Mouse (Mus musculus): ENCODE measurements around the gene Tomm40. TPM values are rescaled to one million over a fixed set of nuclear protein-coding genes. Genes with fewer than 3 reads are reported as not detected.

The Tomm40 gene
- polyA plus RNA-seq, 1 experiment: 109 TPM

DNA sequence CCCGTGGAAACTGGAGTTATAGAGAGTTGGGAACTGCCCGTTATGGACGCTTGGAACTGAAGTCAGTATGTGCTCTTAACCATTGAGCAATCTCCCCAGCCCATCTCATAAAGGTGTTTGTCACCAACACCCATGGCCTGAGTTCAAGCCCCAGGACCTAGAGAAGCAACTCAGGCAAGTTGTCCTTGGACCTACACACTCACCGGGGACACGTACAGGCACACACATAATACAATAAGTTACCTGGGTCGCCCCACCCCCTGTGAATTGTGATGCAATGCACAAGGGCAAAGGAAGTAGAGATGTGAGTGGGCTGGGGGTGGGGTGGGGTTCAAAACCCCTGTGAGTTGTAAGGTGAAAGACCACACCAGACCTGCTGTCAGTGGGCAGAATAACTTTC lies 28.7 kb downstream of the Tomm40 start:
- no peak for TF ChIP-seq CTCF (IDR thresholded peaks at IDR 0.05; ENCODE audit: borderline replicate concordance, control insufficient read depth, extremely low read depth, insufficient read depth, low read length, poor library complexity)
- Histone ChIP-seq H3K27me3 (ENCODE audit: control insufficient read depth, insufficient read depth, low read length) (no peaks in the 10 kb centered on the region), H3K36me3 (ENCODE audit: control insufficient read depth, insufficient read depth, low read length) (no peaks in the 10 kb centered on the region), H3K4me3 (ENCODE audit: control insufficient read depth, insufficient read depth, low read length) (no peak overlapping the region), H3K27ac (ENCODE audit: control insufficient read depth, insufficient read depth, low read length) (no peak overlapping the region), H3K4me1 (replicated peaks; ENCODE audit: control insufficient read depth, insufficient read depth, low read length) (no peaks in the 10 kb centered on the region)
- 92% methylated on average over 6 of the region's 6 CpGs for WGBS
- no peak for DNase-seq

DNA sequence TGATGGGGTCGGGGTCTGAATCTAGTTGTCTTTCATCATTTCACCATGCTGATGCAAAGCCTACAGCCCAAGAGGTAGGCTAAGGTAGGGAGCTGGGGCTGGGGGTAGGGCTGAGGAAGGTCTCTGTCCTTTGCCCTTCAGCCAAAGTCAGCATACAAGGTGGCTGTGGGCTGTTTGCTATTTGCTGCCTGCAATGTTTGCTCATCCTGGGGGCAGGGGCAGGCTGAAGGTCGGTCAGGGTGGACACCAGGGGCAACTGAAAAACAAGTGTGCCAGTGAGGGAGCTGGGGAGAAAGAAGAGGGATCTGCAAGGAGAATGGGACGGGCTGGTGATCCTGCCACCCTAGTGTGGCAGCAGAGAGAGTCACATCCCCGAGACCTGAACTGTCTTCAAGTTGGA lies 29.9 kb downstream of the Tomm40 start:
- Histone ChIP-seq H3K27ac (ENCODE audit: control insufficient read depth, insufficient read depth, low read length) (no peak overlapping the region), H3K36me3 (ENCODE audit: control insufficient read depth, insufficient read depth, low read length) (no peaks in the 10 kb centered on the region), H3K4me1 (replicated peaks; ENCODE audit: control insufficient read depth, insufficient read depth, low read length) (no peaks in the 10 kb centered on the region), H3K27me3 (ENCODE audit: control insufficient read depth, insufficient read depth, low read length) (no peaks in the 10 kb centered on the region), H3K4me3 (ENCODE audit: control insufficient read depth, insufficient read depth, low read length) (no peak overlapping the region)
- WGBS: 82% methylated on average over 4 of the region's 4 CpGs
- TF ChIP-seq CTCF (IDR thresholded peaks at IDR 0.05; ENCODE audit: borderline replicate concordance, control insufficient read depth, extremely low read depth, insufficient read depth, low read length, poor library complexity) (no peak), POLR2A (IDR thresholded peaks at IDR 0.05; ENCODE audit: control insufficient read depth, extremely low read depth, insufficient read depth, low read length, poor library complexity) (no peak)
- DNase-seq: no peak

DNA sequence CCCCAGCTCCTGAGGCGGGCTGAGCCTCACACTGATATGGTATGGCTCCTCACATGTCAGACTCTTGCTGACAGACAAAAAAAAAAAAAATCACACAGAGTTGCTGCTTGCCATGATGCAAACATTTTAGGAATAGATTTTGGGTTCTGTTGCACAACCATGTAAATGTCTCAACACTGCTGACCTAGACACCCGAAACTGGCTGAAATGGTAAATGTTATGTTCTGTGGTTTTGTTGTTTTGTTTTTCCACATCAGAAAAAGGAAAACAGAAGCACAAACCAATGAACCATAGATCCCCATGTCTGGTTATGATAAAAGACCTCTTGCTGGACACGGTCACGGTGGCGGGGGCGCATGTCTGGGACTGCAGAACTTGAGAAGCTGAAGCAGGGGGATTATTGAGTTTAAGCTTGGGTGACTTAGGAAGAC lies 31.5 kb downstream of the Tomm40 start:
- Histone ChIP-seq H3K27me3 (ENCODE audit: control insufficient read depth, insufficient read depth, low read length) (no peaks in the 10 kb centered on the region), H3K27ac (ENCODE audit: control insufficient read depth, insufficient read depth, low read length) (no peak overlapping the region), H3K4me1 (replicated peaks; ENCODE audit: control insufficient read depth, insufficient read depth, low read length) (no peaks in the 10 kb centered on the region), H3K36me3 (ENCODE audit: control insufficient read depth, insufficient read depth, low read length) (no peaks in the 10 kb centered on the region), H3K4me3 (ENCODE audit: control insufficient read depth, insufficient read depth, low read length) (no peak overlapping the region)
- DNase-seq: no peak
- 96% methylated on average over 6 of the region's 6 CpGs for WGBS
- TF ChIP-seq POLR2A (IDR thresholded peaks at IDR 0.05; ENCODE audit: control insufficient read depth, extremely low read depth, insufficient read depth, low read length, poor library complexity) (no peak), CTCF (IDR thresholded peaks at IDR 0.05; ENCODE audit: borderline replicate concordance, control insufficient read depth, extremely low read depth, insufficient read depth, low read length, poor library complexity) (no peak)

DNA sequence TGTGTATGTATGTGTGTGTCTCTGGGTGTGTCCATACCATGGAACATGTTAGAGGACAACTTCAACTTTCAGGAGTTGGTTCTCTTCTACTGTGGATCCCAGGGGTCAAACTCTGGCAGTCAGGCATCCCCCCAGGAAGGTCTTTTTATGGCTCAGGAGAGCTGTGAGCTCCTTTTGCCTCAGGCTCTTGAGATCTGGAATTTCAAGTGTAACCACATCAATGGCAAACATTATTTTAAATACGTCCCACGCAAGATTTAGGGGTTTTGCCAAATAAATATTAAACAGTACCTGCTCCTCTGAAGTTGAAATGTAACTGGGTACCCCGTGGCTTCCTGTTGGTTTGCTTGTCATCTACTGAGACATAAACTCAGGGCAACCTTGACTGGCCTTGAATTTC lies 32.3 kb downstream of the Tomm40 start:
- TF ChIP-seq POLR2A (IDR thresholded peaks at IDR 0.05; ENCODE audit: control insufficient read depth, extremely low read depth, insufficient read depth, low read length, poor library complexity) (no peak), CTCF (IDR thresholded peaks at IDR 0.05; ENCODE audit: borderline replicate concordance, control insufficient read depth, extremely low read depth, insufficient read depth, low read length, poor library complexity) (no peak)
- H3K4me1 ChIP-seq (replicated peaks; ENCODE audit: control insufficient read depth, insufficient read depth, low read length): no peaks in the 10 kb centered on the region
- H3K27me3 ChIP-seq (ENCODE audit: control insufficient read depth, insufficient read depth, low read length): no peaks in the 10 kb centered on the region
- WGBS: 44% methylated on average over 3 of the region's 3 CpGs
- H3K27ac ChIP-seq (ENCODE audit: control insufficient read depth, insufficient read depth, low read length): no peak overlapping the region
- no peak overlapping the region for H3K4me3 ChIP-seq (ENCODE audit: control insufficient read depth, insufficient read depth, low read length)
- H3K36me3 ChIP-seq (ENCODE audit: control insufficient read depth, insufficient read depth, low read length): no peaks in the 10 kb centered on the region
- DNase-seq: no peak

DNA sequence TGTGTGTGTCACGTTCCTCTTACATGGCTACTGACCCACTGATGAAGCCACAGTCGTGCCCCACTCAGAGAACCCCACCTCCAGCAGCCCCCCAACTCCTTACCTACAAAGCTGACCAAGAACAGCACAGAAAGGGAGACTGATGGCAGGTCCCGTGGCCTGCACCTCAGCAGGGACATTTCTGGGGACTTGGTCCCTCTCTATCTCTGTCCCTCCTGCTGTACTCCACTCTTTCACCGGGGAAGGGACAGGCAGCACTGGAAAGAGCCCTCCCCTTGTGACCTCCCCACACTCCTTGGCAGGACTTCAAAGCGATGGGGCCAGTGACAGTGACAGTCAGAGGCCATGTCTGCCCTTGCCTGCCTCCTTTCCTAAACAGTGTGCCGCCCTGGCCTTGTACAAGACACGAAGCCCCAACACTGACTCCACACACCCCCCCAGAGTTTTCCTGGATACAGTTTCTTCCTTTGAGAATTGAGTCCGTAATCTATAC lies 34.0 kb downstream of the Tomm40 start, which contains the start of the genes Gm44805 and Apoc4:
Gm44805 (minus strand) TSS at position 222 of the 493 bp plus-strand sequence.
Apoc4 (minus strand) TSS at position 278 of the 493 bp plus-strand sequence.
- Histone ChIP-seq H3K27ac (ENCODE audit: control insufficient read depth, insufficient read depth, low read length) (no peak within 1 kb of the TSS), H3K36me3 (ENCODE audit: control insufficient read depth, insufficient read depth, low read length) (no peaks in the 10 kb centered on the region), H3K4me1 (replicated peaks; ENCODE audit: control insufficient read depth, insufficient read depth, low read length) (no peaks in the 10 kb centered on the region), H3K4me3 (ENCODE audit: control insufficient read depth, insufficient read depth, low read length) (no peak within 1 kb of the TSS), H3K27me3 (ENCODE audit: control insufficient read depth, insufficient read depth, low read length) (no peaks in the 10 kb centered on the region)
- DNase-seq: no peak
- TF ChIP-seq CTCF (IDR thresholded peaks at IDR 0.05; ENCODE audit: borderline replicate concordance, control insufficient read depth, extremely low read depth, insufficient read depth, low read length, poor library complexity): no peak
- TF ChIP-seq POLR2A (IDR thresholded peaks at IDR 0.05; ENCODE audit: control insufficient read depth, extremely low read depth, insufficient read depth, low read length, poor library complexity): no peak
- 82% methylated on average over 8 of the region's 8 CpGs for WGBS

DNA sequence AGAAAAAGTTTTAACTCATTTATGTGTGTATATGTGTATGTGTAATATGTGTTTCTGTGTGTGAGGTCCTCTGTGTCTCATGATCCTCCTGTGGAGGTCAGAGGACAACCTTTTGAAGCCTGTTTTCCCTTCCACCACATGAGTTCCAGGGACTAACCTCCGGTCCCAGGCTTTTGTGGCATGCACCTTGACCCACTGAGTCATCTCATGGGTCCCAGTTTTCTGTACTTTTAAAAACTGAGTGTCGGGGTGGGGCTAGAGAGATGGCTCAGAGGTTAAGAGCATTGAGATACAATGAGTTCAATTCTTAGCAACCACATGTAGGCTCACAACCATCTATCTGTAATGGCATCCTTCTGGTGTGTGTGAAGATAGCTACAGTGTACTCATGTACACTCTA lies 34.5 kb downstream of the Tomm40 start:
- H3K4me1 ChIP-seq (replicated peaks; ENCODE audit: control insufficient read depth, insufficient read depth, low read length): no peaks in the 10 kb centered on the region
- 97% methylated on average over 2 of the region's 2 CpGs for whole genome bisulfite sequencing
- TF ChIP-seq CTCF (IDR thresholded peaks at IDR 0.05; ENCODE audit: borderline replicate concordance, control insufficient read depth, extremely low read depth, insufficient read depth, low read length, poor library complexity) (no peak), POLR2A (IDR thresholded peaks at IDR 0.05; ENCODE audit: control insufficient read depth, extremely low read depth, insufficient read depth, low read length, poor library complexity) (no peak)
- no peak overlapping the region for H3K4me3 ChIP-seq (ENCODE audit: control insufficient read depth, insufficient read depth, low read length)
- H3K27ac ChIP-seq (ENCODE audit: control insufficient read depth, insufficient read depth, low read length): no peak overlapping the region
- no peak for DNase-seq
- H3K27me3 ChIP-seq (ENCODE audit: control insufficient read depth, insufficient read depth, low read length): no peaks in the 10 kb centered on the region
- no peaks in the 10 kb centered on the region for H3K36me3 ChIP-seq (ENCODE audit: control insufficient read depth, insufficient read depth, low read length)

DNA sequence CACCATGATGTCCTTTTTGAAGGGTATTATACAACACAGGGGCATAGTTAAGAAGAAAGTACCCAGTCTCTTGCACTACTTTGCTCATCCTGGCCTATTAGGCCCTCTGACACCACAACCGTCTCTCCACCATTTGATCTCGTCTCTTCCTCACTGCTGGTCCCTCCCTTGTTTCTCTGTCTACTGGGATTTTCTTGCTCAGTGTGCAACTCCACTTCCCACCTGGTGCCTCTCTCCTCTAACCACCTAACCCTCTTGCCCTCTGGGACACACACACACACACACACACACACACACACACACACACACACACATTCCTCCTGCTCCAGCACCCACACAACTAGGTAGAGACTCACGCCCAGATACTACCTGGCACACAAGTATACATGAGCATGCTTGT lies 36.3 kb downstream of the Tomm40 start:
- no peak for TF ChIP-seq POLR2A (IDR thresholded peaks at IDR 0.05; ENCODE audit: control insufficient read depth, extremely low read depth, insufficient read depth, low read length, poor library complexity)
- TF ChIP-seq CTCF (IDR thresholded peaks at IDR 0.05; ENCODE audit: borderline replicate concordance, control insufficient read depth, extremely low read depth, insufficient read depth, low read length, poor library complexity): no peak
- Histone ChIP-seq H3K27ac (ENCODE audit: control insufficient read depth, insufficient read depth, low read length) (no peak overlapping the region), H3K36me3 (ENCODE audit: control insufficient read depth, insufficient read depth, low read length) (no peaks in the 10 kb centered on the region), H3K27me3 (ENCODE audit: control insufficient read depth, insufficient read depth, low read length) (no peaks in the 10 kb centered on the region), H3K4me1 (replicated peaks; ENCODE audit: control insufficient read depth, insufficient read depth, low read length) (no peaks in the 10 kb centered on the region), H3K4me3 (ENCODE audit: control insufficient read depth, insufficient read depth, low read length) (no peak overlapping the region)
- DNase-seq: no peak
- WGBS: 96% methylated on average over 3 of the region's 3 CpGs

All from thymus, adult 2 months (tissue).